Mouse (Mus musculus) ES-Bruce4 (cell line): ENCODE measurements at regions not wholly inside any gene's neighbourhood (a gene's known extent, or its start where the extent isn't known, plus 50 kb on each side); places are given as distances from the start of the nearest gene placed in this dataset.

ENCODE experiments used
- H3K27ac ChIP-seq: 2 replicates; pipeline ENCODE4 v1.5.1; 2012; ENCODE audit warnings: low read length, inconsistent platforms; ENCODE audit not compliant: insufficient read depth
- H3K27me3 ChIP-seq: 2 replicates; pipeline ENCODE4 v1.6.1; 2012; ENCODE audit warnings: mild to moderate bottlenecking, low read length, inconsistent platforms; ENCODE audit not compliant: control insufficient read depth, poor library complexity, insufficient read depth, severe bottlenecking
- H3K36me3 ChIP-seq: 2 replicates; pipeline ENCODE4 v1.6.1; 2012; ENCODE audit warnings: inconsistent platforms, mild to moderate bottlenecking, low read length, moderate library complexity; ENCODE audit not compliant: control insufficient read depth, poor library complexity, insufficient read depth, severe bottlenecking
- H3K4me1 ChIP-seq: one replicate; pipeline ENCODE4 v1.8.1; 2011; ENCODE audit warnings: low read length; ENCODE audit not compliant: control insufficient read depth, insufficient read depth
- H3K4me3 ChIP-seq: 2 replicates; pipeline ENCODE4 v1.5.1; 2011; ENCODE audit warnings: low read depth, mild to moderate bottlenecking, low read length
- H3K9ac ChIP-seq: 2 replicates; pipeline ENCODE4 v1.6.1; 2012; ENCODE audit warnings: low read depth, mild to moderate bottlenecking, inconsistent platforms; ENCODE audit not compliant: poor library complexity, severe bottlenecking
- H3K9me3 ChIP-seq: replicated peaks from 2 replicates; pipeline ENCODE4 v1.6.1; 2012; ENCODE audit warnings: mild to moderate bottlenecking, low read length, inconsistent platforms; ENCODE audit not compliant: control insufficient read depth, poor library complexity, insufficient read depth, severe bottlenecking
- CTCF ChIP-seq: IDR thresholded peaks from one replicate; pipeline ENCODE4 v1.8.1; 2011; ENCODE audit warnings: low read depth, low read length
- EP300 ChIP-seq: IDR thresholded peaks from 2 replicates; pipeline ENCODE4 v1.6.1; 2011; ENCODE audit warnings: low read depth, low read length; ENCODE audit not compliant: insufficient read depth
- POLR2A ChIP-seq: IDR thresholded peaks from one replicate; pipeline ENCODE4 v1.8.1; 2011; ENCODE audit warnings: low read length; ENCODE audit not compliant: insufficient read depth

DNA sequence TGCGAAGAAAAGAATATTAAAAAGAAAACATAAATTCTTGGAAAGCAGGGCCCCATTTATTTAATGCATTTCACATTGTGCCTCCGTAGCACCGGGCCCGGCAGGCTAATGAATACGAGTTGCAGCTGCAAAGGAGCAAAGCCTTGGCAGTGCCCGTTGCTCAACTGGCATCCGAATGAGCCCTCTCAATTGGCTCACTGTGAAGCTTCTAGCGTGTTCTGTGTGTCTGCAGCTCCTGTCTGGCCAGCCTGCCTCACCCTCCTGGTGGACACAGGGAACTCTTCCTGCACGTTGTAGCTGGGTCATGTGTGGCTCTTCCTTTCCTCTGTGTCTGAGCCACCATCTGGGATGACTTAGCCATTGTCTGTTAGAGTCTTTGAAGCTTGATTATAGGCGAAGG lies 256.1 kb downstream of the Pax1 start:
- no peak for TF ChIP-seq POLR2A
- no peak for TF ChIP-seq EP300
- no peak for TF ChIP-seq CTCF
- Histone ChIP-seq H3K36me3 (no peaks in the 10 kb centered on the region), H3K27me3 (no peaks in the 10 kb centered on the region), H3K27ac (no peak overlapping the region), H3K4me3 (no peak overlapping the region), H3K9ac (no peak overlapping the region), H3K4me1 (no peaks in the 10 kb centered on the region), H3K9me3 (no peaks in the 10 kb centered on the region)

- Histone ChIP-seq H3K9me3 (no peaks in the 10 kb centered on the region), H3K36me3 (no peaks in the 10 kb centered on the region), H3K4me3 (no peak overlapping the region), H3K27ac (no peak overlapping the region), H3K27me3 (no peaks in the 10 kb centered on the region), H3K9ac (no peak overlapping the region), H3K4me1 (no peaks in the 10 kb centered on the region)
- TF ChIP-seq EP300 (no peak), CTCF (no peak), POLR2A (no peak)
Measured at GRCm38 (mm10) chr2:147610343-147610742, 248.6 kb downstream of the Pax1 start.

- H3K36me3 ChIP-seq, result no peaks in the 10 kb centered on the region
- H3K4me3 ChIP-seq, result no peak overlapping the region
- TF ChIP-seq CTCF (no peak), EP300 (no peak), POLR2A (no peak)
- H3K9ac ChIP-seq, result no peak overlapping the region
- no peaks in the 10 kb centered on the region for H3K27me3 ChIP-seq
- H3K27ac ChIP-seq, result no peak overlapping the region
- no peaks in the 10 kb centered on the region for H3K9me3 ChIP-seq
- no peaks in the 10 kb centered on the region for H3K4me1 ChIP-seq
Measured at GRCm38 (mm10) chr2:147601639-147602038, 239.9 kb downstream of the Pax1 start.

DNA sequence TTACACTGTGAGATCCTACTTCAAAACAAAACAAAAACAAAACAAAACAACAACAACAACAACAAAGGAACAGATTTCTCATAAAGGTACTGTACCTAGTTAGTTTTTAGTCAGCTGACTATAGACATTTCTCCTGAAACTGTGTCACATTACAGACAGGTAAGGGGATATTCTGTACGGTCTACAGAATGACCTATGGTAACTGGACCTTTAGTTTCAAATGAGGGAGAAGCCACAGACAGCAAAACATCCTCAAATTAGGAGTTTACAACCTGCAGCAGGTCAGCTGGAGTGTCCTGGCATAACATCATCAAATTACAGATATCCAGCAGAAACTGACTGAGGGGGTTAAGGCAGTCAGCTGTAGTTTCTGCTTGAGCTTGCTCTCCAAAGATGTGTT lies 210.7 kb downstream of the Pax1 start:
- no peaks in the 10 kb centered on the region for H3K9me3 ChIP-seq
- no peaks in the 10 kb centered on the region for H3K36me3 ChIP-seq
- H3K4me1 ChIP-seq, result no peaks in the 10 kb centered on the region
- H3K9ac ChIP-seq, result no peak overlapping the region
- no peak for TF ChIP-seq EP300
- no peak for TF ChIP-seq POLR2A
- no peak for TF ChIP-seq CTCF
- H3K27me3 ChIP-seq, result no peaks in the 10 kb centered on the region
- H3K4me3 ChIP-seq, result no peak overlapping the region
- H3K27ac ChIP-seq, result no peak overlapping the region

- H3K27me3 ChIP-seq, result no peaks in the 10 kb centered on the region
- H3K9me3 ChIP-seq, result no peaks in the 10 kb centered on the region
- no peak overlapping the region for H3K4me3 ChIP-seq
- TF ChIP-seq CTCF, result no peak
- TF ChIP-seq POLR2A, result no peak
- no peak for TF ChIP-seq EP300
- no peaks in the 10 kb centered on the region for H3K4me1 ChIP-seq
- no peaks in the 10 kb centered on the region for H3K36me3 ChIP-seq
- no peak overlapping the region for H3K27ac ChIP-seq
- no peak overlapping the region for H3K9ac ChIP-seq
Measured at GRCm38 (mm10) chr2:147561220-147561619, 199.5 kb downstream of the Pax1 start.

DNA sequence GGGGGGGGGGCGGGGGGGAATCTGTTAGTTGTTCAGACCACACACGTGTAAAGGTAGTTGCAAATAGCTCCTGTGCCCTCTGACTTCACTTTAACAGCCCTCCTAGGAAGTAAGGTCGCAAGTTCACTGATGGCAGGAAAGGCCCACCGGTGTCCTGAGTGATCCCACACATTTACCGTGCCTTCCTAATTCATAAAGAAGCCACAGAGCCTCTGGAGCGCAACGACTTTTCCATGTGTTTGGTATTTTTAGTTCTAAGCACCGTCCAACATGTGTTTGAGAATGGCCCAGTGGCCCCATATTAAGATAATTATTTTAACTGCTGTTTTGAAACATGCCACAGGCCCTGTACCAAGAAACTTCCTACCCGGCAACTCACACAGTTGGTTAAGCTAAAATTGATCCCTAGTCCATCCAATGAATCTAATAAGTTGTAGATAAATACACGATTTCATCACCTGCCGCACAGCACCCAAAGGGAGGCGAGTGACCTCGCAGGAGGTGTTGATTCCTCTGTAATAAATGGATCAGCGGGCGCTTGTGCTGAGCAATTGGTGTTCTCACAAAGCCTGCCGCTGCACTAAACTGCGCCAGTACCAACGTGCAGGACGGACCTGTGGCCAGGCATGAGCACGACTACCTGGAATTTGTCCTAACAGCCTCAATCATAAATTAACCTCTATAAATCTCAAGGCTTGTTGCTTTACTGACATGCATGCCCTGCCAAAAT lies 198.9 kb downstream of the Pax1 start:
- H3K4me3 ChIP-seq, result no peak overlapping the region
- H3K4me1 ChIP-seq, result no peaks in the 10 kb centered on the region
- no peaks in the 10 kb centered on the region for H3K9me3 ChIP-seq
- H3K27ac ChIP-seq, result no peak overlapping the region
- H3K9ac ChIP-seq, result no peak overlapping the region
- no peaks in the 10 kb centered on the region for H3K36me3 ChIP-seq
- H3K27me3 ChIP-seq, result no peaks in the 10 kb centered on the region
- TF ChIP-seq CTCF (no peak), POLR2A (no peak), EP300 (no peak)
